Mouse (Mus musculus) embryonic facial prominence, embryonic 13.5 days (tissue): ENCODE data around the gene Wnt7b. TPM values are rescaled to one million over a fixed set of nuclear protein-coding genes. Genes with fewer than 3 reads are reported as not detected.

Source experiments
- ATAC-seq: fragments of 200-750 bp; cut with Nextera tagmentation; 2 replicates; pipeline ENCODE4 v1.8.0; 2017; ENCODE audit warnings: low read depth; ENCODE audit not compliant: insufficient number of reproducible peaks, insufficient read depth, low FRiP score, low TSS enrichment
- H3K27ac ChIP-seq: fragments of 300-500 bp; sonication (generic); 2 replicates; pipeline ENCODE4 v1.5.1; 2015; ENCODE audit warnings: moderate library complexity, mild to moderate bottlenecking, inconsistent platforms
- H3K27me3 ChIP-seq: fragments of 300-500 bp; sonication (generic); 2 replicates; pipeline ENCODE4 v1.6.1; 2015; ENCODE audit warnings: mild to moderate bottlenecking, inconsistent platforms
- H3K36me3 ChIP-seq: fragments of 300-500 bp; sonication (generic); 2 replicates; pipeline ENCODE4 v1.6.1; 2015; ENCODE audit warnings: mild to moderate bottlenecking, inconsistent platforms
- H3K4me1 ChIP-seq: fragments of 300-500 bp; sonication (generic); 2 replicates; pipeline ENCODE4 v1.6.1; 2015; ENCODE audit warnings: inconsistent platforms
- H3K4me2 ChIP-seq: fragments of 300-500 bp; sonication (generic); 2 replicates; pipeline ENCODE4 v1.6.1; 2015; ENCODE audit warnings: moderate library complexity, mild to moderate bottlenecking, inconsistent platforms
- H3K4me3 ChIP-seq: fragments of 300-500 bp; sonication (generic); 2 replicates; pipeline ENCODE4 v1.5.1; 2015; ENCODE audit warnings: mild to moderate bottlenecking, inconsistent platforms
- H3K9ac ChIP-seq: fragments of 300-500 bp; sonication (generic); 2 replicates; pipeline ENCODE4 v1.6.1; 2015; ENCODE audit warnings: mild to moderate bottlenecking, inconsistent platforms
- H3K9me3 ChIP-seq: fragments of 300-500 bp; sonication (generic); 2 replicates; pipeline ENCODE4 v1.6.1; 2016; ENCODE audit warnings: inconsistent platforms
- WGBS: fragments of 180-500 bp; shearing (Covaris S2); methylation state at CpG from one replicate; pipeline ENCODE4 v1.1.7; 2015; ENCODE audit warnings: mixed read lengths; 5-methylcytosine and 5-hydroxymethylcytosine counted together
- polyA plus RNA-seq: library from polyadenylated mRNA; unstranded; fragments of >200 nt; fragmentation: Nextera tagmentation; extraction: Ambion mirVana; gene quantifications from 2 replicates; pipeline ENCODE4 v1.2.1, GENCODE M21; 2015

Gene Wnt7b
- polyA plus RNA-seq, 1 experiment from 2014 or later = 44.9 TPM

DNA sequence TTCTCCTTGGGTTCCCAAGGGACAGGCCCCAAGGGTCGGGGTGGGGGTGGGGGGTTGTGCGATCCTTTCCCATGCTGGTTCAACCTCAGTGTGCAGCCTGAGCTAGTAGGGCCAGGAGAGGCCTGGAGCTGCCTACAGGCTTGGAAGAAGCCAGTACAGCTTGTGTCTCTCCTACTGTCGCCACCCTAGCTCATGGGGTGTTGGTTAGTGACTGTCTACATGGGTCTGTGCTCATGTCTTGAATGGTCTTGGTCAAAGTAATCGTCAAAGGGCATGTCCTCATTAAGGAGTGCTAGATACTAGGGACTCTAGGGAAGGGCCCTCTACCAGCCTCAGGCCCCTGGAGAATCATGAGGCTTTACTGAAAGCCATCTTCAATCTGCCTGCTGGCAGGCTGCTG, 84.7 kb downstream of the Wnt7b start:
- Histone ChIP-seq H3K4me1 (peaks cover 15% of the 10 kb centered on the region), H3K9me3 (no peaks in the 10 kb centered on the region), H3K4me3 (no peak overlapping the region), H3K27ac (no peak overlapping the region), H3K36me3 (no peaks in the 10 kb centered on the region), H3K27me3 (peaks cover 21% of the 10 kb centered on the region), H3K9ac (no peak overlapping the region), H3K4me2 (no peak overlapping the region)
- ATAC-seq = no peak
- 80% methylated on average over 4 of the region's 4 CpGs for WGBS

DNA sequence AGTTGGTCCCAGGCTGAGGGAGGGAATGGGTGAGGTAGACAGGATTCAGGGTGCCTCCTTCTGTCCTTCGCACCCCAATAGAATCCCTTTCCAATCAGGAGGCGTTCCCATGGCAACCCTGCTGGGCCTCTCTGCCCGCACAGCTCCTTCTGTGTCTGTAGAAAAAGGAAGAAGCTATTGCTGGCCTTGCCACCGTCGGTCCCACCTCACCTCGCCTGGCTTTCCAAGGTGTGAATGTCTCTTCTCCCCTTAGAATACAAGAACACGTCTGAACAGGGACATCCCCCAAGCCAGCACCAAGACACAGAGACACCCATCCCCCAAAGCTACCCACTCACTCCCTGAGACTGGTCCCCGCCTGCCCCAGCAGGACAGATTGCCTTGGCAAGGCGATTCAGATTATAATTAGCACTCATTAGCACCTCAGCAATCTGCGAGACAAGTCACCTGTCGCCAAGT, 88.1 kb downstream of the Wnt7b start:
- no peak for ATAC-seq
- Histone ChIP-seq H3K27me3 (peaks cover 21% of the 10 kb centered on the region), H3K36me3 (no peaks in the 10 kb centered on the region), H3K9ac (no peak overlapping the region), H3K9me3 (no peaks in the 10 kb centered on the region), H3K4me3 (no peak overlapping the region), H3K27ac (no peak overlapping the region), H3K4me1 (peaks cover 15% of the 10 kb centered on the region), H3K4me2 (no peak overlapping the region)
- 12% methylated on average over 11 of the region's 11 CpGs for WGBS

DNA sequence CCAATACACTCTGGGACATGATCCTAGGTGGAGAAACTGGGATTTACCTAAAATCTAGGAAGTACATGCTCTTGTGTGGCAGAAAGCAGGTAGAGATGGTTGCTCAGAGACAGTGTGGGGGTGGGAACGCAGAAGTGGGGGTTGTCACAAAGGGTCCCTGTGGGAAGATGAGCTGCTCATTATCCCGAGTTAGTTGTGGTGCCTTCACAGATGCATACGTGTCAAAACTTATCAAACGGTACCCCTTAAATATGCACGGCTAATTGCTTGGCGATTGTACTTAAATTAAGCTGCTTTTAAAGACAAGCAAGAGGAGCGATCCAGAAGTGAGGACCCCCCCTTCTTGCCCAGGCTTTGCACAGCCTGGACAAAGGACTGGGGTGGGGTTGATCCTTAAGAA, 92.5 kb downstream of the Wnt7b start:
- no peaks in the 10 kb centered on the region for H3K9me3 ChIP-seq
- H3K4me1 ChIP-seq = peaks cover 8% of the 10 kb centered on the region
- H3K9ac ChIP-seq = no peak overlapping the region
- ATAC-seq = no peak
- WGBS = 70% methylated on average over 7 of the region's 7 CpGs
- H3K4me2 ChIP-seq = no peak overlapping the region
- H3K27ac ChIP-seq = no peak overlapping the region
- no peaks in the 10 kb centered on the region for H3K36me3 ChIP-seq
- H3K27me3 ChIP-seq = peaks cover 9% of the 10 kb centered on the region; the same call in 1 of the 2 replicates
- no peak overlapping the region for H3K4me3 ChIP-seq

DNA sequence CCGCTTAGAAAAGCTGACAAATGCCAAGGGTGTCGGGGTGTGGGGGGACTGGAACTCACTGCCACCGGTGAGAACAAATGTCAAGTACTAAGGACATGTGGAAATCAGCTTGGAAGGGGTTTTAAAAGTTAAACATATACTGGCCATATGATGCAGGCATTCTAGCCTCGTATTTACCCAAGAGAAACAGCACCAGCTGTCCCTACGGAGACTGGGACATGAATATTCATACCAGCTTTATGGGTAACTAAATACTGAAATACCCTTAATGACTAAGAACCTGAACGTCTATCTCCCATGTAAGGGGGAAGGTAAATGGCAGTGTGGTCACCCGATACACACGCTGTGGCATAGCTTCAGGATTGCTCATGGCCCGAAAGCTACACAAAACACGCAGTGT, 93.4 kb downstream of the Wnt7b start:
- Histone ChIP-seq H3K27me3 (peaks cover 9% of the 10 kb centered on the region; the same call in 1 of the 2 replicates), H3K36me3 (no peaks in the 10 kb centered on the region), H3K27ac (no peak overlapping the region), H3K9me3 (no peaks in the 10 kb centered on the region), H3K9ac (no peak overlapping the region), H3K4me2 (no peak overlapping the region), H3K4me3 (no peak overlapping the region), H3K4me1 (no peaks in the 10 kb centered on the region)
- WGBS = 75% methylated on average over 10 of the region's 10 CpGs
- ATAC-seq = no peak

Other genes starting within 250 kb of the Wnt7b start
- gene Atxn10, start 246.2 kb downstream of the Wnt7b start, polyA plus RNA-seq = 336 and 343 TPM in 2 replicates
- gene 7530416G11Rik, start 79.2 kb downstream of the Wnt7b start, polyA plus RNA-seq = not detected in 2 replicates
- 2.8 and 3.3 TPM in 2 replicates for gene Ppara, start 152.5 kb upstream of the Wnt7b start, polyA plus RNA-seq
- gene Cdpf1, start 229.2 kb upstream of the Wnt7b start, polyA plus RNA-seq = 22.0 and 29.4 TPM in 2 replicates
- gene Pkdrej, start 239.3 kb upstream of the Wnt7b start, polyA plus RNA-seq = 0.19 and 0.25 TPM in 2 replicates
- 7.3 and 7.4 TPM in 2 replicates for gene Ttc38, start 249.8 kb upstream of the Wnt7b start, polyA plus RNA-seq